Mouse (Mus musculus) brain, embryonic 14.5 days (tissue): ENCODE measurements at regions not wholly inside any gene's neighbourhood (a gene's known extent, or its start where the extent isn't known, plus 50 kb on each side); places are given as distances from the start of the nearest gene placed in this dataset.

Source experiments
- DNase-seq: peaks from one replicate; pipeline ENCODE4 v3.0.0-alpha.2; 2011; ENCODE audit warnings: low read depth
- CTCF ChIP-seq: fragments of 200-500 bp; IDR thresholded peaks from 2 replicates; pipeline ENCODE4 v1.5.1; 2012; ENCODE audit warnings: inconsistent platforms, mild to moderate bottlenecking, moderate library complexity, borderline replicate concordance; ENCODE audit not compliant: insufficient read depth, insufficient read length; ENCODE audit errors: extremely low read depth
- POLR2A ChIP-seq: fragments of 200-500 bp; IDR thresholded peaks from 2 replicates; pipeline ENCODE4 v1.6.1; 2012; ENCODE audit warnings: mild to moderate bottlenecking, inconsistent platforms, borderline replicate concordance; ENCODE audit not compliant: poor library complexity, insufficient read depth, insufficient read length, severe bottlenecking; ENCODE audit errors: extremely low read depth

DNA sequence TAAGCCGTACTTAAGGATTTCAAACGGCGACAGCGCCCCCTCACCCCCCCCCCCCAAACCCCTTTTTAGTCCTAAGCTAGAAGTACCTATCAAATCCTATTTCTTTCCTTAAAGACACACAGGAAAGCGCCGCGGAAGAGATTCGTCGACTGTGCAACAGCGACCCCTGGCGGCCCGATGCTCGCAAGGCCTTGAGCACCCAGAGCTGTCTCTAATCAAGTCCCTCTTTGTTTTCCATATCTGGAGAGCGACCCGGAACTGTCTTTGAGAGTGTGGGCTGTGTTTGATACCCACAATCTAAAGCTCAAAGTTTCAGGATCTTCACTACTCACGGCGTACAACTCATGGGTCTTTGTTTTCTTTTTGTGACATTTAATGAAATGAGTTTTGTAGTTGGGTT, 166.4 kb upstream of the Dcn start:
- TF ChIP-seq POLR2A, result no peak
- TF ChIP-seq CTCF, result peak; percentile 98
- DNase-seq, result peak; percentile 99

DNA sequence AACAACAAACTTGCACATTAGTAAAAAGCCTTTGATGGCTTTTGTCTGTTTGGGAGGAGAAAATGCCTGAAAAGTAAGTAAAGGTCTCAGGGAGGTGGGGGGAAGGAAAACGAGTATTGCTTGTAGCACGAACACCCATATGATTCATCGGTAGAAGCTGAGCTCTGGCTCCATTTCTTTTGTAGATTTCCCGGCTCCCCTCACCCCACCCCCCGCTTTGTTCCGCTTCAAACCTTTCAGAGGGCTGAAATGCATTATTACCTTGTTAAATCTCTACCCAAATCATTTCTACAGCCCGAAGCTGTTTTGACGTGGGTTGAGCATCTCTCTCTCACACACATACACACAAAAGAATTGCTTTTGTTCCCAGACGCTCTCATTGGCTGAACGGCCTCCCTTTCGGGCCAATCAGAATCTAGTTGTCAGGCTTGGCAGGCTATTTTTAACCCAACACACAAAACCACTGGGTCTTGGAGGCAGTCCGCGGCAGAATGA, 166.0 kb upstream of the Dcn start:
- DNase-seq, result peak; percentile 99
- peak; percentile 29; the same call in 1 of the 2 replicates for TF ChIP-seq POLR2A
- no peak for TF ChIP-seq CTCF

DNA sequence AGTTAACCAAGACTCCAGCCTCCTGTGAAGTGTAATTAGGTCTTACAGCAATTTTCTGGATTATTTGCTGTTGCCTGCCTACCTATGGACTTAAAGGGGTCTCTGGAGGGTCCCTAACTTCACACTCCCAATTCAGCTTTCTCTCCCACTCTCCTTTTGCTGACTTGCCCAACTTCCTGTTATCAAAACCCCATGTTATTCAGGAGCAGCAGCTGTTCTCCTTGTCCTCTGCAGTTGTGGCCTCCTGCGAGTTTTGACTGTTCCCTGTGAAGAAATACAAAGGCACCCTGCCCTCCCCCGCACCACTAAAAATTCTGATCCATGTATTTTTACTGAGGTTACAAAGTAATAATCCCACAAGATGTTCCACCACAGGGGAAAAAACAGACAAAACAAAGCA, 146.8 kb upstream of the Dcn start:
- TF ChIP-seq POLR2A (no peak), CTCF (no peak)
- no peak for DNase-seq

DNA sequence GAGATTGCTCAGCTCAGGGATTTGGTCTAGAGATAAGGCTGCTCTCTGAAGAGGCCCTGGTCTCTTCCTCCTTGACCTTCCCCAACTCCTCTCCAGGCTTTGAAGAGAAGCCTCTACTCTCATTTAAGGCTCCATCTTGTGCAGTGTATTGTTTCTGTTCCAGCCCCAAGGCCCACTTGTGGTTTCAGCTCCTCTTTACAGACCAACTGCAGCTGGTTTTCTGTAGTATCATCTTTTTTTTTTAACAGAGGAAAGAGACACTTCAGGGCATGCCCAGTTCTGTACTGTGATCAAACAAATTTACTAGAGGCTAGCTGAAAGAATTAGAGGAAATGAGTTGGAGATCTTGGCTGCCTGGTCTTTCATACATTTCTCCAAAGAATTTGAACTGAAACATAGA, 145.4 kb upstream of the Dcn start:
- no peak for TF ChIP-seq CTCF
- TF ChIP-seq POLR2A, result no peak
- DNase-seq, result no peak

DNA sequence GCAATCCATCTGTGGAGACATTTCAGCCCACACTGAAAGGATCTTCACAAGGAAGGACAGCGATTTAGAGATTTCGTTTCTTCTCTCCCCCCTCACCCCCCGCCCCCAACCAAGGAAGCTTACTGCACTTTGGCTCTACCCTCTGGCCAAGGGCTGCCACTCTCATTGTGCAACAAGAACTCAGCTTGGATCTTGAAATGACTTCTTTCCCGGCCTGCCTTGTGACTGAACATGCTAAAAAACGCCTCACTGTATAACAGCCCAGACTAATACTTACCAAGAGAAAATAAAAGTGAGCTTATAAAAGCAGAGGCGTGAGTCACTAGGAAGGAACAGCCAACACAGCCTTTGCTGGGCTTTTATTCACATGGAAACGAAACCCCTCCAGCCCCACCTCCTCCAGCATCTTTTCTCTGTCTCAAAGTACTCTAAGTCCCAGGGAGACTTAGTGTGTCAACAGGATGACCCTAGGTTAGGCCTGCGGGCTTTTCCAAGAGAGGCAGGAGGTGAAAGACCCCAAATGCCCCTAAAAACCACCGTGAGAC, 144.7 kb upstream of the Dcn start:
- TF ChIP-seq POLR2A (no peak), CTCF (no peak)
- no peak for DNase-seq

DNA sequence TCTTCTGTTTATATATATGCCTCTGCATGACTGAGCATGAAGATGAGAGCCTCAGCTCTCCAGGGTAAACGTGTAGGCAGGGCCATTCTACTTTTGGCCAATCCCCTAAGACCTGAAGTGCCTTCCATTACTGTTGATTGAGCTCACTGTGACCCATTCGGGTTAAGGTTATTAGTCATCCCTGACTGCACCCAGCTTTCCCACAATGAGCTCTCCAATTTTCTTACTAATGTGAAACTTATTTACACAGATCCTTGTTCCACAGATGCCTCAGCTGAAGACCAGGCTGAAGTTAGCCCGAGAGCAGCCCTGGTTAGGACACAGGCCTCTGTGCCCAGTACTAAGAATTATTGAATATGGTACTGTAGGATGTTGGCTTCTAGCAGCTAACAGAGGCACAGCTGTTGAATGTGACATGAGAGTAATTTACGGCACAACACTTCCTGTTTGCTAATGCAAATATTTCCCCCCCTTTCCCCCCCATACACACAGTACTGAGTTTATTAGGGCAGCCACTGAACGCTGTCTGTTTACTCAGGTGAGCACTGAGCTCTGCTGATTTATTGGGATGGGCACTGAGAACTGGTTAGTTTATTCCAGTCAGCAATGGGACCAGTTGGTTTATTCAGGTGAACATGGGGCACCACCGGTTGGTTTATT, 141.2 kb upstream of the Dcn start:
- no peak for DNase-seq
- TF ChIP-seq POLR2A (no peak), CTCF (no peak)

DNA sequence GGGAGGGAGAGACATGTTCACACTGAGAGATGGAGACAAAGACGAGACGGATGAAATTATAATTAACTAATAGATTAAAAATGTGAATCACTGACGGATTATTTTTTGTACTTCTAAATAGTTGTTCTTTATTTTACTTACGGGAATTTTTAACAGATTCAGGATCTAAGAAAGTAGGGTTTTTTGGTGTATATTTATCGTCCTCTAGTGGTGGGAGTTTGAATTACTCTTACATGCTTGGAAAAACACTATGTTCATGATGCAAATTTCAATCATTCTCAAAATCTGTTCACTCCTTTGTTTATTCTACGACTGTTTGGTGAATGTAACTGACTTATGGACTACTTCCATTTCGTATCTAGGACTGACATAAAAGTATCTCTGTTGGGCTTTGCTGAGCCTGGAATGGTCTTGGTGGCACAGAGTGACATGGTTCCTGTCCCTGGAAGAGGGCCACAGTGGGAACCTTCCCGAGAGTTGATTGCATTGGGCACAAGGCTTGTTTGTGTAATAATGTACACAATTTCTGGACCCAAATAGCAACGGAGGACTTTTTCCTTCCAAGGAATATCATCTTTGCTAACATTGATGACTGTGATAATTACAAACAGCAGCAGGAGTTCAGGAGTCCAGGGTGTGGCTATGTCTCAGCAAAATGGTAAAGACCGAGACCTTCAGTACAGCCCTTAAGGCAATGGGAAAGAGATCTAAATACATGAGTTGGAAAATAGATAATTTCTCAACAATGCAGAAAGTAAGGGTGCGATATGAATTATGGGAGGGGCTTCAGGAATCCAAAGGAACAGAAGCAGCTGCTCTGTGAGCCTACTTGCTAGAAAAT, 139.3 kb upstream of the Dcn start:
- peak; percentile 81 for DNase-seq
- TF ChIP-seq POLR2A (no peak), CTCF (peak; percentile 30; the same call in 1 of the 2 replicates)

DNA sequence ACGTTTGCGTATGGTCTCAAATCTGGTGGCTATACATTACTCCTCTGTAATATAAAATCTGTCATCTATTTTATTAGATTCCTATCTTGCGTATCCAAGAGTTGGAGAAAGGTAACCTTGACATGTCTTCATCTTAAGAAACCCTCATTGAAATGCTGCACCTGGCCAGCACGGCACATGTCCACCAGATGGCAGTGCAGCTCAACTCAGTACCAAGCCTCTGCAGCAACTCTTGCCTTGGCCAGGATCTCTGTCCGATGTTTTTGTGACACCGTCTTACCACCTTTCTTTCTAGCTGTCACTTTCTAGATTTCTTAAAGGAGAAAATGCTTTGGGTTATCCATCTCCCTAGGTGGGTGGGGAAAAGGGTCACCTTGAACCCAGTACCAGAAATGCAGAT, 134.1 kb upstream of the Dcn start:
- no peak for TF ChIP-seq POLR2A
- peak; percentile 93 for TF ChIP-seq CTCF
- DNase-seq, result peak; percentile 88

DNA sequence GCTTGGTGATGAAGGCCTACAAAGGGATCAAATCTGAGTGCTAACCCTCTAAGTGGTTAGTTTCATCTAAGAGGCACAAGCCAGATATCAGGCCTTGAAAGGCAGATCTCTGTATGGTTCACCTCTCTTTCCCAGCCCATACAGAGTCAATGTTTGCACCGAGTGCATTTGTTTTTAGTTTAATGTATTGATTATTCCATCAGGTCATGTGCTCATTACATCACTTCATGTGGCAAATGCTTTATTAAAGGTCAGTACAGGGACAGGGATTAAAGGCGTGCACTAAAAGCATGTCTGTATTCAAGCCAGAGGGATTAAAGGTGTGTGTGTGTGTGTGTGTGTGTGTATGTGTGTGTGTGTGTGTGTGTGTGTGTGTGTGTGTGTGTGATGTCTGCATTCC, 132.5 kb upstream of the Dcn start:
- no peak for DNase-seq
- TF ChIP-seq CTCF, result no peak
- no peak for TF ChIP-seq POLR2A

DNA sequence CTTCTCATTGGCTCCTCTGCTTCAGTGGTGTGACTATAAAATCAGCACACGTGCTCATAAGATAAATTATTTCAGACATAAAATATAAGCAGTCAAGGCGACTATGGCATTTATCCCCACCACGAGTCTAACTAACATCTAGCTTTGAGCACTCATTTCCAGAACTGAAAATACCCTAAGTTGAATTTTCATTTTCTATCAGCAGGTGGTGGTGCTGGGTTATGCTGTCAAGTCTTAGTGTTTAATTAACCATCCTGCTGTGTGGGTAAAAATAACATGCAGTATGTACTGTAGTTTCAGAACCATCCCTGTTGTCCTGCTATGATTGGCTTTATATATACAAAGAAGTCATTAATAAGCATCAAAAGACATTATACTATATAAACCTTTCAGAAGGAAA, 110.8 kb upstream of the Dcn start:
- peak; percentile 10 for DNase-seq
- TF ChIP-seq POLR2A (no peak), CTCF (no peak)

DNA sequence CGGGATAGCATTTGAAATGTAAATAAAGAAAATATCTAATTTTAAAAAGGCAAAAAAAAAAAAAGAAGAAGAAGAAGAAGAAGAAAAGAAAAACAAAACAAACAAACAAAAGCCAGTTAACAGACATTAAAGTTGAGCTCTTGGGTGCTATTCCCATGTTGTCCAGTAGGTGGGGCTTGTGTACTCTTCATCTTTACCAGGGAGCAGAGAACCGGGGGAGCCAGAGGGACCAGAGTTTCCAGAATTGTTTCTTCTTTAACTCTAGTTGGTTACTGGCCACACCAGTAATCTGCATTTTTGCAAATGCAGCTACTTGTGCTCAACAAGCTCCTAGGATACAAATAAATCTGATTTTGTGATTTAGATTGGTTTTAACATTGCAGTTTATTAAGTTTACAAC, 103.6 kb upstream of the Dcn start:
- TF ChIP-seq POLR2A (no peak), CTCF (peak; percentile 77)
- peak; percentile 81 for DNase-seq
